Mouse (Mus musculus) olfactory bulb, adult 2 months (tissue): Measurements from ENCODE around the gene Trim13.

Experiments used
- CTCF ChIP-seq: fragments of 200-500 bp; IDR thresholded peaks from 2 replicates; pipeline ENCODE4 v1.5.1; 2012; ENCODE audit warnings: low read depth, mild to moderate bottlenecking, low read length, moderate library complexity; ENCODE audit not compliant: insufficient read depth
- POLR2A ChIP-seq: fragments of 200-500 bp; IDR thresholded peaks from 2 replicates; pipeline ENCODE4 v1.6.1; 2012; ENCODE audit warnings: mild to moderate bottlenecking, low read depth, low read length, moderate library complexity; ENCODE audit not compliant: insufficient read depth

GRCm38 (mm10) chr14:61575066-61575465 is 23.0 kb upstream of the Trim13 start:
- TF ChIP-seq POLR2A (no peak), CTCF (no peak)
